Mouse (Mus musculus) heart, adult 18-20 months (tissue): ENCODE results near the gene Lpin2. TPM values are rescaled to one million over a fixed set of nuclear protein-coding genes. Genes with fewer than 3 reads are reported as not detected.
A peak's percentile ranks its signal among the peaks of the same experiment; 100 is the strongest.

Experiments
- DNase-seq, 2 experiments: peaks; one replicate each; pipeline ENCODE4 v3.0.0; 2021 to 2022; ENCODE audit warnings: mixed read lengths in 1 of 2
- total RNA-seq, 2 experiments: library from RNA; stranded (reverse); gene quantifications; 2 replicates each; pipeline ENCODE4 v1.2.3; 2021

Lpin2 gene
- total RNA-seq, 2 experiments from 2014 or later: 14.6 to 19.1 TPM

- no peak for DNase-seq
Measured at GRCm38 (mm10) chr17:71203998-71204808, 21.8 kb downstream of the Lpin2 start.

- no peak for DNase-seq
Measured at GRCm38 (mm10) chr17:71204809-71205091, 22.4 kb downstream of the Lpin2 start.

GRCm38 (mm10) chr17:71206136-71206893 is 24.0 kb downstream of the Lpin2 start:
- no peak for DNase-seq

- no peak for DNase-seq
Measured at GRCm38 (mm10) chr17:71207268-71207667, 24.9 kb downstream of the Lpin2 start.

GRCm38 (mm10) chr17:71208376-71208775 is 26.0 kb downstream of the Lpin2 start:
- DNase-seq: no peak

GRCm38 (mm10) chr17:71208921-71209320 is 26.6 kb downstream of the Lpin2 start:
- DNase-seq: no peak

GRCm38 (mm10) chr17:71209936-71210335 is 27.6 kb downstream of the Lpin2 start:
- no peak for DNase-seq

GRCm38 (mm10) chr17:71211962-71212646 is 29.7 kb downstream of the Lpin2 start:
- DNase-seq: no peak

GRCm38 (mm10) chr17:71213666-71214065 is 31.3 kb downstream of the Lpin2 start:
- DNase-seq: no peak

- DNase-seq: no peak
Measured at GRCm38 (mm10) chr17:71214514-71215240, 32.3 kb downstream of the Lpin2 start.

- no peak for DNase-seq
Measured at GRCm38 (mm10) chr17:71215241-71215839, 33.0 kb downstream of the Lpin2 start.

GRCm38 (mm10) chr17:71216263-71216662 is 33.9 kb downstream of the Lpin2 start:
- DNase-seq: no peak

GRCm38 (mm10) chr17:71217111-71217685 is 34.8 kb downstream of the Lpin2 start:
- DNase-seq: no peak

GRCm38 (mm10) chr17:71221383-71221782 is 39.0 kb downstream of the Lpin2 start:
- no peak for DNase-seq

GRCm38 (mm10) chr17:71223676-71224075 is 41.3 kb downstream of the Lpin2 start:
- no peak for DNase-seq

GRCm38 (mm10) chr17:71224521-71224920 is 42.2 kb downstream of the Lpin2 start:
- peak in 1 of 2 experiments; percentile 7 for DNase-seq

GRCm38 (mm10) chr17:71225091-71225490 is 42.7 kb downstream of the Lpin2 start:
- peak; percentile 23 to 65 for DNase-seq

GRCm38 (mm10) chr17:71227128-71227895 is 45.0 kb downstream of the Lpin2 start:
- DNase-seq: no peak

GRCm38 (mm10) chr17:71228651-71229050 is 46.3 kb downstream of the Lpin2 start:
- DNase-seq: no peak

GRCm38 (mm10) chr17:71230108-71230709 is 47.8 kb downstream of the Lpin2 start:
- DNase-seq: peak in 1 of 2 experiments; percentile 21
